Mouse (Mus musculus): ENCODE results near the gene Soga1. TPM values are rescaled to one million over a fixed set of nuclear protein-coding genes. Genes with fewer than 3 reads are reported as not detected.
A peak's percentile ranks its signal among the peaks of the same experiment; 100 is the strongest.

Gene Soga1
- total RNA-seq, 2 experiments from 2014 or later = 63.0 to 66.5 TPM

DNA sequence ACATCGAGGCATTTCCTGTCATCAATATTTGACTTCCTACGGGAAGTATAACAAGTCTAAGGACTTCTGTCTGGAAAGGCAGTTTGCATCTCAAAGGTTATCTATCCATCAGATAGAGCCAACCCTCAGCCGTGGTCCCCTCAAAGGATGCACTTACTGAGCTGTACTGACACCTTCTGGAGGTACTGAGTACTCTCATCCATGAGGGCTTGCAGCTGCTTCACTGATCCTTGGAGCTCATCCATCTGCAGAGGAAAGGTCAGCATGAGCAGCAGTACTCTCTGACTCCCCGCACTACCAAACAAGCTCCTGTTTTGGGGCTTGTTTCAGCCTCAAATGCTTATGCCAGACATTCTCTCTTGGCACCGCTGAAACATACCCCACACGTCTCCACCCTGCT lies 82.5 kb downstream of the Soga1 start:
- peak in 1 of 2 experiments; percentile 71 for DNase-seq (ENCODE audit: low spot score in 2 of 2)

DNA sequence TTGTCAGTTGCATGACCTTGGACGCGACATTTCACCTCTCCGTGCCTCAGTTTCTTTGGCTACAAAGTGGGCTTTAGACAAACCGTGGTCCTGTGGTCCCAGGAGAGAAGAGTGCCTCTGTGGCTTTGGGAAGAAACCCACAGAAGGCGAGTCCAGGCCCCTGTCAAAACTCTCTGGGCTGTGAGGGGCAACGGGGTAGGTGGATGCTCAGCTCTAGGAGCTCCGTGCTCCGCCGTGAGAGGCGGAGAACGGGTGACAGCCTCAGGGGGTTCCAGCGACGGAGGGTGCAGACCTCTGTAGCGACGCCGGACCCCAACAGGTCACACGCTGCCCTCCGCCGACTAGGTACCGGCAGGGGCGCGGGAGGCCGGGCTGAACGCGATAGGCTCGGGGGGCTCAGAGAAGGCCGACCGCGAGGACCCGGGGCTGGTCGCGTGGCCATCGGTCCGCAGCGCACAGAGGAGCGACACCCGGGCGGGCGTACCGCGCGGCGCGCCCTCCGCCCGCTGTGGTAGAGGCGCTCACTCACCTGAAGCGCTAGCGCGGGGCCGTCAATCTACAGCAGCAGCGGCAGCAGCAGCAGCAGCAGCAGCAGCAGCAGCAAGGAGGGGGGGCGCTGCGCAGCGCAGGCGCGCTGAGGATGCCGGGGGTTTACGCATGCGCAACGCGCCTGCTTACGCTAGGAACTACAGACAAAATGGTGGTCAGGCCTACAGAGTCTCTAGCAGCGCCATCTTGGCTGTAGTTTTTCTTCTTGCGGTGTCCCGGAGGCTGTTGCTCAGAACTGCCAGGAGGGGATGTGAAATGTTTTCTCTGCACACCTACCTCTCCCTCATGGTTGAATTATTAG lies 87.4 kb downstream of the Soga1 start, which contains the start of gene Ndrg3:
Gene Ndrg3 (minus strand): TSS at position 587 of the 850 bp plus-strand sequence.
- DNase-seq (ENCODE audit: low spot score in 2 of 2) = peak; percentile 96 to 98

DNA sequence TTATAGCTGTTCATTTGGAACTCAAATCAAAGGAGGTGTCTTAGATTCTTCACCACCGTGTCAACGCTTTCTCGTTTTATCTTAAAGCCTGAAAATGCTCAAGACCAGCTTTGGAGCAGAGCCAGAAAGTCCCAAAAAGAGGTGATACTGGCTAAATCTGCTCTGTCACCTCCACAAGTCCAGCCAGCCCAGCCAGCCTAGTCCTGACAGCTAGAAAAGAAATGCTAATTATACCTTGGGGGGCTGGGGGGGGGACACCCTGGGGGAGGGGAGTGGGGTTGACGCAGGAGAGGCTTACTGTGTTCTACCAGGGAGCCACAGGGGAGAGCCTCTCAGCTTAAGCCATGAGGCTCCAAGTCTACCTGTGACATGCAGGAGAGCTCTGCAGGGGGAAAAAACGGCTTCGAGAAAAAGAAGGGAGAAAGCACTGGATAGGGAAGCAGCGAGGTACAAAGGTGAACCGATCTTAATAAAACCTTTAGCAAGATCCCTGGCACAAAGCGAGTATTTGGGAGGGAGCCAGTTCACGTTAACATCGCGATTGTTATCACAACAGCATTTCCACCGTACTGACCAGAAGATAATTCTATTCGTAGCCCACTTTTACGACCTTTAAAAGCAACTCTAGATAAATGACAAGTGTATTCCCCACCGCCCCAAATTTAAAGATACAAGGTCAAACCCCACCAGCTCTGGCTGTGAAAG lies 88.2 kb downstream of the Soga1 start:
- DNase-seq (ENCODE audit: low spot score in 2 of 2) = peak; percentile 22 to 36

- no peak for DNase-seq (ENCODE audit: low spot score in 2 of 2)
Observed at GRCm38 (mm10) chr2:156987316-156987715, 91.7 kb downstream of the Soga1 start.

GRCm38 (mm10) chr2:156982864-156983263 lies 96.2 kb downstream of the Soga1 start:
- peak in 1 of 2 experiments; percentile 43 for DNase-seq (ENCODE audit: low spot score in 2 of 2)

GRCm38 (mm10) chr2:156981291-156981690 lies 97.8 kb downstream of the Soga1 start:
- no peak for DNase-seq (ENCODE audit: low spot score in 2 of 2)

GRCm38 (mm10) chr2:156980059-156980458 lies 99.0 kb downstream of the Soga1 start:
- no peak for DNase-seq (ENCODE audit: low spot score in 2 of 2)

DNA sequence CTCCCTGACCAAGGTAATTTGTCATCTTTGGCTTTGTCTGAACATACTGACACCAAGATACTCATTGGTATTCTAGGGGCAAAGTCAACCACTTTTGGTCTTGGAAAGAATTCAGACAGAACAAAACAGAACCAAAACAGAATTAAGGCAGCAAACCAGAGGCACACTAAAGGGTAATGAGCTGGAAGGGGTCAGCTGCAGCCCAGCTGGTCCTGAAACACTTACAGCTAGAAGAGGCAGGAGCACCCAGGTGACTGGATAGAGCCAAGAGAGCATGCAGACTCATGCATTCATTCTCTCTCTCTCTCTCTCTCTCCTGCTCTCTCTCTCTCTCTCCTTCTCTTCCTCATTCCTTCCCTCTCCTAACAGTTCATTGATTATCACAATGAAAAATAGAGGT lies 102.3 kb downstream of the Soga1 start:
- no peak for DNase-seq (ENCODE audit: low spot score in 2 of 2)

GRCm38 (mm10) chr2:156974967-156975366 lies 104.1 kb downstream of the Soga1 start:
- no peak for DNase-seq (ENCODE audit: low spot score in 2 of 2)

DNA sequence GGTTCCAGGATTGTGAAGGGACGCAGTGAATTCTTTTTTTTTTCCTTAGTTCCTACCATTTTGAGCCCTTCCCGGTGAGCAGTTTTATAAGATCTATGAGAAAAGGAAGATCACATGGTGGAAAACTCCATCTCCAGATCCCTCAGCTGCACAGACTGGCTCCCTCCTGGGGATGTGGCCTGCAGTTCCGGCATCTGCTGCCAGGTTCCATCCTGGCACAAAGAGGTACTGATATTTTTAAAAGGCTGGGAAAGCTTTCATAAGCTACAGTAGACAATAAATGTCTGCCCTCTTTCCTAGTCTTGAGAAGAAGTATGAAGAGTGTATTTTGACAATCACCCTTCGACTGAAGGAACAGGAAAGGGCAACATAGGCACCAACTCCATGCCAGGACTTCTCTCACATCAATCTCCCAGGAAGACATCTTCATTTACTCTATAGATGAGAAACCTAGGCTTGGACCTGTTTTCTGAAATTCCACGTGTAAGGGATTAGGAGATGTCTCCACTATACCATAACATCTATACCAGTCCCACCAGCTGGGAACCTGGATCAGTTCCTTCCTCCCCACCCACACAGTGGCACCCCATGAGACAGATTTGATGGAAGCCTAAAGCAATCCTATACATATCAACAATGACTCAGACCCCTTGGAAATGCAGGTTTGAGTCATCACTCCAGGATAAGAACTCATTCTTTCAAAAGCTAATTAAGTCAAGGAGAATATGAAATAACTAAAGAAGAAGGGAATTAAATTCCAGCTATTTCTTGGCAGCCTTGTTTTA lies 105.5 kb downstream of the Soga1 start:
- DNase-seq (ENCODE audit: low spot score in 2 of 2) = no peak

- DNase-seq (ENCODE audit: low spot score in 2 of 2) = no peak
Observed at GRCm38 (mm10) chr2:156970253-156970652, 108.8 kb downstream of the Soga1 start.

- DNase-seq (ENCODE audit: low spot score in 2 of 2) = no peak
Observed at GRCm38 (mm10) chr2:156968501-156968900, 110.6 kb downstream of the Soga1 start.

DNA sequence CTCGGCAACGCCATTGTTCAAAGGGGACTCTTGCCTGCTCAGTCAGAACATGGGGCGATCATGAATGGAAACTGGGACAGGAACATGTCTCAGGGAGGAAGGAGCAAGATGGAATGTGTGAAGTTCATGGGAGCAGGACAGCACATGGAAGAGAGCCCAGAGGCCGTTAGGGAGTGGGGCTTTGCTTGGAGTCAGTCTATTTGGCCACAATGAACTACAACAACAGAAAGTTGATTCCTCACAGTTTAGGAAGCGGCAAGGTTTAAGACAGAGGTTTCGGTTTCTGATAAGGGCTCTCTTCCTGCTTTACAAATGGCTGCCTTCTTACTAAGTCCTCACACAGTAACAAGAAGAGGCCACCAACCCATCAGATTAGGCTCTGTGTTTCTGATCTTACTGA lies 111.7 kb downstream of the Soga1 start:
- no peak for DNase-seq (ENCODE audit: low spot score in 2 of 2)

Other genes starting within 250 kb of the Soga1 start
- gene Tgif2, start 239.2 kb downstream of the Soga1 start, total RNA-seq (2021) = 1 to 10 TPM; 2.7 to 3.0 TPM
- gene 4930518I15Rik, start 221.3 kb downstream of the Soga1 start, total RNA-seq (2021) = 1 to 10 TPM; 3.4 to 3.5 TPM
- gene Rab5if, start 216.1 kb downstream of the Soga1 start, total RNA-seq (2021) = 100 to 1,000 TPM; 108 to 114 TPM
- gene Sla2, start 192.1 kb downstream of the Soga1 start, total RNA-seq (2021) = under 1 TPM; 0.19 to 0.30 TPM
- 100 to 1,000 TPM; 457 to 474 TPM for gene Ndrg3, start 87.2 kb downstream of the Soga1 start, total RNA-seq (2021)
- gene Dsn1, start 72.1 kb downstream of the Soga1 start, total RNA-seq (2021) = 1 to 10 TPM; 4.0 to 5.4 TPM
- gene Tldc2, start 7.8 kb upstream of the Soga1 start, total RNA-seq (2021) = not detected
- gene Samhd1, start 56.0 kb upstream of the Soga1 start, total RNA-seq (2021) = 10 to 100 TPM; 14.3 to 14.5 TPM
- gene Rbl1, start 125.3 kb upstream of the Soga1 start, total RNA-seq (2021) = 1 to 10 TPM; 1.7 to 1.9 TPM
- 100 to 1,000 TPM; 132 to 133 TPM for gene Rpn2, start 199.8 kb upstream of the Soga1 start, total RNA-seq (2021)
- 1 to 10 TPM in 1 of 2 experiments, under 1 TPM in 1; 0.46 to 1.3 TPM for gene Mroh8, start 200.3 kb upstream of the Soga1 start, total RNA-seq (2021)

Measured in layer of hippocampus, postnatal 14 days (tissue).